In the genomic region with DNA sequence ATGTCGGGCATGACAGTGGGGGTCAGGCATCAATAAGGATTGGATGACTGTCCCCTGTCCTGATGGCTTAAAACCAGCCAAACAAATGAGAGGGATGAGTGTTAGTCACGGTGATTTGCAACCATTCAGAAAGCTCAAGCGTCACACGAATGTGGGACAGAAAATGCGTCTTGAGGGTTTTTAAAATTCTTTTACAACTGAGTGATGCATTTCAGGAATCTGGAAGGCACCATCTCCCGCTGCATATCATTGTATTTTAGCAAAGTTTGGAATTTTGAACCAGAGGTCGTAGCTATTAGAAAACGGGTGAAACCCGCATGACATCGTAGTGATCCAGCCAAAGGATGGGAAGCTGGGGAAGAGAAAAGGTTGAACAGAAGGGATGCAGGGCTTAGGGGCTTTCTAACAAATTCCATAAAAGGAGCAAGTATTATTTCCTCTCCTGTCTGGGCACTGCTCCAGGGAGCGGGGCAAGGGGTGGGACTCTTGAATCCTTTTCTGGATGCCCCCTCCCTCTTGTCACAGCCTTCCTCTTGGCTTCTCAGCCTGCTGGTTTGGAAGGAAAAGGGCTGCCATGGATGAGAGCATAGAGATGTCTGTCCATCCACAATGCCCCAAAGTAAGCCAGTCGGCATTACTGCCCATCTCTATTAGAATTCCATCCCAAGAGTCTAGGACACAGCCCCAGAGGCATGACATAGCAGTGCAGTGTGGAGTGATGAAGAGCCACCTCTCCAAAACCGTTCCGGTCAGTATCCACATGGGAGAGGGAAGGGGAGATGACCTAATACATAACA, we compare ENCODE assay signal across 14 mouse cellular contexts.
DNase-seq lines count a peak whose midpoint lies in the region; ATAC-seq and TF ChIP-seq lines count a peak whose summit lies in the region.
"Had no signal": no experiment of that assay in that cellular context is flagged by ENCODE, and none has a peak within 500 bp of the region (broad histone marks: within the 10 kb centered on the region; RNA-seq: fewer than 3 reads in every experiment).

No protein-coding gene starts in this region.

- ATAC-seq in hindbrain, embryonic 16.5 days: peak; percentile 22; the same call in 1 of the 2 replicates
- no peak for ATAC-seq in hindbrain, embryonic 12.5 days (ENCODE audit: low FRiP score)
- no peak for ATAC-seq in embryonic facial prominence, embryonic 14.5 days (ENCODE audit: low read depth)
- ATAC-seq in granulocyte monocyte progenitor cell, adult 5-6 weeks (replicated peaks; ENCODE audit: poor library complexity, severe bottlenecking): no peak

- H3K4me1 ChIP-seq in hindbrain, embryonic 16.5 days (ENCODE audit: control insufficient read depth, insufficient read depth, low read depth, low read length): no peaks in the 10 kb centered on the region
- H3K4me1 ChIP-seq in hindbrain, embryonic 12.5 days: peaks cover 14% of the 10 kb centered on the region
- peaks cover 32% of the 10 kb centered on the region for H3K4me1 ChIP-seq in embryonic facial prominence, embryonic 14.5 days (ENCODE audit: control insufficient read depth, insufficient read depth, low read length)

- H3K4me3 ChIP-seq in hindbrain, embryonic 16.5 days (ENCODE audit: low read length): no peak overlapping the region
- no peak overlapping the region for H3K4me3 ChIP-seq in hindbrain, embryonic 12.5 days
- H3K4me3 ChIP-seq in embryonic facial prominence, embryonic 14.5 days (ENCODE audit: low read depth, low read length): no peak overlapping the region
- H3K4me3 ChIP-seq in myocyte: no peak overlapping the region
- H3K4me3 ChIP-seq: hindbrain, embryonic 13.5 days had no signal

- peaks cover 6% of the 10 kb centered on the region for H3K79me2 ChIP-seq in myocyte (ENCODE audit: control insufficient read depth, insufficient read depth)

- no peak overlapping the region for H3K27ac ChIP-seq in hindbrain, embryonic 16.5 days (ENCODE audit: low read depth, low read length)
- H3K27ac ChIP-seq in hindbrain, embryonic 12.5 days: no peak overlapping the region
- H3K27ac ChIP-seq in embryonic facial prominence, embryonic 14.5 days (replicated peaks; ENCODE audit: low read depth, low read length): no peak overlapping the region

- H3K4me2 ChIP-seq in hindbrain, embryonic 16.5 days (ENCODE audit: low read length): no peak overlapping the region
- no peak overlapping the region for H3K4me2 ChIP-seq in hindbrain, embryonic 12.5 days (replicated peaks)
- no peak overlapping the region for H3K4me2 ChIP-seq in embryonic facial prominence, embryonic 14.5 days (ENCODE audit: low read depth, low read length)
- H3K4me2 ChIP-seq in myocyte (ENCODE audit: low read depth): peak overlapping the region; percentile 38
- H3K4me2 ChIP-seq: hindbrain, embryonic 13.5 days had no signal

- no peak overlapping the region for H3K9ac ChIP-seq in hindbrain, embryonic 16.5 days (ENCODE audit: low read depth, low read length)
- no peak overlapping the region for H3K9ac ChIP-seq in hindbrain, embryonic 12.5 days
- no peak overlapping the region for H3K9ac ChIP-seq in embryonic facial prominence, embryonic 14.5 days (ENCODE audit: low read depth, low read length)
- H3K9ac ChIP-seq: hindbrain, embryonic 13.5 days had no signal

- TF ChIP-seq POLR2A in myocyte (IDR thresholded peaks at IDR 0.05; ENCODE audit: insufficient read length, low read depth): no peak

- H3ac ChIP-seq in myocyte (ENCODE audit: control insufficient read depth, insufficient read length): no peak overlapping the region

- H3K36me3 ChIP-seq in hindbrain, embryonic 16.5 days (ENCODE audit: control insufficient read depth, insufficient read depth, low read length): no peaks in the 10 kb centered on the region
- no peaks in the 10 kb centered on the region for H3K36me3 ChIP-seq in hindbrain, embryonic 12.5 days
- H3K36me3 ChIP-seq in embryonic facial prominence, embryonic 14.5 days (ENCODE audit: control insufficient read depth, insufficient read depth, low read length): no peaks in the 10 kb centered on the region
- H3K36me3 ChIP-seq in myocyte (ENCODE audit: control insufficient read depth, insufficient read depth): peaks cover 4% of the 10 kb centered on the region
- H3K36me3 ChIP-seq: hindbrain, embryonic 13.5 days had no signal

- no peaks in the 10 kb centered on the region for H3K27me3 ChIP-seq in hindbrain, embryonic 16.5 days (replicated peaks; ENCODE audit: control insufficient read depth, insufficient read depth, low read length)
- H3K27me3 ChIP-seq in hindbrain, embryonic 12.5 days: no peaks in the 10 kb centered on the region
- H3K27me3 ChIP-seq in embryonic facial prominence, embryonic 14.5 days (replicated peaks; ENCODE audit: control insufficient read depth, insufficient read depth, low read length): no peaks in the 10 kb centered on the region
- no peaks in the 10 kb centered on the region for H3K27me3 ChIP-seq in myocyte (ENCODE audit: control insufficient read depth, insufficient read depth, insufficient read length)
- H3K27me3 ChIP-seq: hindbrain, embryonic 13.5 days had no signal

- WGBS in hindbrain, embryonic 16.5 days: 43% methylated on average over 14 of the region's 14 CpGs
- WGBS in hindbrain, embryonic 12.5 days: 51% methylated on average over 14 of the region's 14 CpGs
- 47% methylated on average over 14 of the region's 14 CpGs for WGBS in embryonic facial prominence, embryonic 14.5 days

- peak; percentile 31 for DNase-seq in lung, postnatal 10 days
- DNase-seq in lung, postnatal 36 days: no peak
- DNase-seq in embryonic facial prominence, embryonic 14.5 days (ENCODE audit: low spot score): peak; percentile 73
- DNase-seq in layer of hippocampus, adult 18-20 months (ENCODE audit: low spot score in 2 of 2): no peak
- DNase-seq: adrenal gland, postnatal 25 days; liver; lung, postnatal 14 days; thymus, postnatal 14 days had no signal

- H3K9me3 ChIP-seq in hindbrain, embryonic 16.5 days (ENCODE audit: control insufficient read depth, low read length): no peaks in the 10 kb centered on the region
- H3K9me3 ChIP-seq in hindbrain, embryonic 12.5 days (replicated peaks): no peaks in the 10 kb centered on the region
- no peaks in the 10 kb centered on the region for H3K9me3 ChIP-seq in embryonic facial prominence, embryonic 14.5 days (ENCODE audit: control insufficient read depth, low read length)
- H3K9me3 ChIP-seq: G1E; hindbrain, embryonic 13.5 days had no signal

TF ChIP-seq in myocyte, 11 proteins besides CTCF, POLR2A, EP300 and RAD21:
- TF ChIP-seq MYOG (IDR thresholded peaks at IDR 0.05; ENCODE audit: control insufficient read depth in 1 of 3, insufficient read depth in 1 of 3, insufficient read length in 2 of 3, low read depth in 2 of 3): no peak
- no peak for TF ChIP-seq MYOD1 (IDR thresholded peaks at IDR 0.05; ENCODE audit: control insufficient read depth in 1 of 3, insufficient read length in 2 of 3, low read depth in 2 of 3)
- no peak for TF ChIP-seq POLR2AphosphoS2 (IDR thresholded peaks at IDR 0.05; ENCODE audit: insufficient read length, low read depth)
- no peak for TF ChIP-seq CEBPB (IDR thresholded peaks at IDR 0.05; ENCODE audit: insufficient read depth, poor library complexity, severe bottlenecking)
- TF ChIP-seq TCF12 (IDR thresholded peaks at IDR 0.05; ENCODE audit: insufficient read depth, poor library complexity, severe bottlenecking): no peak
- no peak for TF ChIP-seq SRF (IDR thresholded peaks at IDR 0.05; ENCODE audit: control insufficient read depth, insufficient read length, low read depth)
- TF ChIP-seq E2F4 (IDR thresholded peaks at IDR 0.05; ENCODE audit: insufficient read depth): no peak

Comparison
In these comparisons a context has a peak if more than half of its experiments do, and no peak if none do; other contexts are left out.
1. DNase-seq: peak in lung, postnatal 10 days (single experiment) and embryonic facial prominence, embryonic 14.5 days (single experiment); none in lung, postnatal 36 days (single experiment) and layer of hippocampus, adult 18-20 months (0 of 2).